Mouse (Mus musculus) midbrain, postnatal 0 days (tissue): ENCODE results near the gene Foxn3. TPM values are rescaled to one million over a fixed set of nuclear protein-coding genes. Genes with fewer than 3 reads are reported as not detected.

Experiments
- ATAC-seq: fragments of 200-750 bp; cut with Nextera tagmentation; 2 replicates; pipeline ENCODE4 v1.8.0; 2017; ENCODE audit warnings: moderate number of reproducible peaks, mild to moderate bottlenecking, moderate TSS enrichment, moderate library complexity; ENCODE audit not compliant: low FRiP score
- DNase-seq: peaks from one replicate; pipeline ENCODE4 v3.0.0-alpha.2; 2015; ENCODE audit warnings: low spot score
- H3K27ac ChIP-seq: fragments of 300-500 bp; sonication (generic); 2 replicates; pipeline ENCODE4 v1.5.1; 2014; ENCODE audit warnings: low read depth, mild to moderate bottlenecking, low read length, mixed read lengths
- H3K27me3 ChIP-seq: fragments of 300-500 bp; sonication (generic); 2 replicates; pipeline ENCODE4 v1.6.1; 2014; ENCODE audit warnings: low read length, control low read depth, mixed read lengths; ENCODE audit not compliant: insufficient read depth
- H3K36me3 ChIP-seq: fragments of 300-500 bp; sonication (generic); 2 replicates; pipeline ENCODE4 v1.6.1; 2014; ENCODE audit warnings: low read length, control low read depth, mixed read lengths; ENCODE audit not compliant: insufficient read depth
- H3K4me1 ChIP-seq: fragments of 300-500 bp; sonication (generic); 2 replicates; pipeline ENCODE4 v1.6.1; 2014; ENCODE audit warnings: mild to moderate bottlenecking, control low read depth, antibody characterized with exemption, low read length, mixed read lengths; ENCODE audit not compliant: insufficient read depth
- H3K4me2 ChIP-seq: fragments of 300-500 bp; sonication (generic); 2 replicates; pipeline ENCODE4 v1.6.1; 2014; ENCODE audit warnings: low read depth, mild to moderate bottlenecking, low read length, mixed read lengths; ENCODE audit not compliant: poor library complexity, severe bottlenecking
- H3K4me3 ChIP-seq: fragments of 300-500 bp; sonication (generic); 2 replicates; pipeline ENCODE4 v1.5.1; 2014; ENCODE audit warnings: low read depth, mild to moderate bottlenecking, low read length, moderate library complexity
- H3K9ac ChIP-seq: fragments of 300-500 bp; sonication (generic); replicated peaks from 2 replicates; pipeline ENCODE4 v1.6.1; 2014; ENCODE audit warnings: mild to moderate bottlenecking, low read length, moderate library complexity, mixed read lengths; ENCODE audit not compliant: poor library complexity, severe bottlenecking
- H3K9me3 ChIP-seq: fragments of 300-500 bp; sonication (generic); 2 replicates; pipeline ENCODE4 v1.6.1; 2016; ENCODE audit warnings: low read length, control low read depth
- CTCF ChIP-seq: IDR thresholded peaks from 2 replicates; pipeline ENCODE4 v1.5.1; 2016; ENCODE audit warnings: antibody characterized with exemption, mild to moderate bottlenecking
- WGBS: fragments of 180-500 bp; shearing (Covaris S2); extraction: QIAGEN DNeasy Blood & Tissue Kit; methylation state at CpG from one replicate; pipeline ENCODE4 v1.1.7; 2014; 5-methylcytosine and 5-hydroxymethylcytosine counted together
- polyA plus RNA-seq: library from polyadenylated mRNA; unstranded; fragments of >200 nt; fragmentation: Nextera tagmentation; extraction: Ambion mirVana; gene quantifications from 2 replicates; pipeline ENCODE4 v1.2.1, GENCODE M21; 2015
- total RNA-seq: library from RNA; depleted of rRNA; stranded (reverse); fragments of >200 nt; gene quantifications from 2 replicates; pipeline ENCODE4 v1.2.3, GENCODE M21; 2014

Foxn3 gene
- total and polyA plus RNA-seq, 2 experiments from 2014 or later = 38.9 to 72.7 TPM

- no peak overlapping the region for H3K4me2 ChIP-seq
- no peak overlapping the region for H3K27ac ChIP-seq
- DNase-seq (no peak), ATAC-seq (no peak)
- H3K27me3 ChIP-seq = no peaks in the 10 kb centered on the region
- H3K4me1 ChIP-seq = peaks cover 19% of the 10 kb centered on the region
- H3K9ac ChIP-seq = no peak overlapping the region
- H3K36me3 ChIP-seq = no peaks in the 10 kb centered on the region
- H3K4me3 ChIP-seq = no peak overlapping the region
- no peaks in the 10 kb centered on the region for H3K9me3 ChIP-seq
- TF ChIP-seq CTCF = no peak
- 91% methylated on average over 13 of the region's 13 CpGs for WGBS
Measured at GRCm38 (mm10) chr12:99280826-99281225, 282.6 kb downstream of the Foxn3 start.

GRCm38 (mm10) chr12:99280291-99280690 lies 283.1 kb downstream of the Foxn3 start:
- H3K4me3 ChIP-seq = no peak overlapping the region
- no peak overlapping the region for H3K27ac ChIP-seq
- no peak for TF ChIP-seq CTCF
- H3K4me2 ChIP-seq = no peak overlapping the region
- no peaks in the 10 kb centered on the region for H3K9me3 ChIP-seq
- H3K9ac ChIP-seq = no peak overlapping the region
- no peaks in the 10 kb centered on the region for H3K27me3 ChIP-seq
- ATAC-seq (no peak), DNase-seq (no peak)
- WGBS = 55% methylated on average over 4 of the region's 4 CpGs
- H3K36me3 ChIP-seq = no peaks in the 10 kb centered on the region
- H3K4me1 ChIP-seq = peaks cover 14% of the 10 kb centered on the region

GRCm38 (mm10) chr12:99279426-99279825 lies 284.0 kb downstream of the Foxn3 start:
- TF ChIP-seq CTCF = no peak
- ATAC-seq (no peak), DNase-seq (no peak)
- H3K27me3 ChIP-seq = no peaks in the 10 kb centered on the region
- H3K9ac ChIP-seq = no peak overlapping the region
- H3K4me3 ChIP-seq = no peak overlapping the region
- no peaks in the 10 kb centered on the region for H3K9me3 ChIP-seq
- no peak overlapping the region for H3K4me2 ChIP-seq
- H3K36me3 ChIP-seq = no peaks in the 10 kb centered on the region
- 92% methylated on average over 4 of the region's 4 CpGs for WGBS
- H3K27ac ChIP-seq = no peak overlapping the region
- H3K4me1 ChIP-seq = peaks cover 7% of the 10 kb centered on the region; the same call in 1 of the 2 replicates

GRCm38 (mm10) chr12:99274589-99274988 lies 288.8 kb downstream of the Foxn3 start:
- Histone ChIP-seq H3K9ac (no peak overlapping the region), H3K36me3 (no peaks in the 10 kb centered on the region), H3K4me1 (no peaks in the 10 kb centered on the region), H3K9me3 (no peaks in the 10 kb centered on the region), H3K4me3 (no peak overlapping the region), H3K27me3 (no peaks in the 10 kb centered on the region), H3K27ac (no peak overlapping the region), H3K4me2 (no peak overlapping the region)
- DNase-seq (no peak), ATAC-seq (no peak)
- WGBS = 67% methylated on average over 1 of the region's 1 CpGs
- no peak for TF ChIP-seq CTCF

GRCm38 (mm10) chr12:99269396-99269795 lies 294.0 kb downstream of the Foxn3 start:
- TF ChIP-seq CTCF = no peak
- ATAC-seq = no peak
- no peak overlapping the region for H3K4me2 ChIP-seq

GRCm38 (mm10) chr12:99268954-99269353 lies 294.4 kb downstream of the Foxn3 start:
- Histone ChIP-seq H3K4me2 (no peak overlapping the region), H3K36me3 (no peaks in the 10 kb centered on the region), H3K27ac (no peak overlapping the region), H3K27me3 (no peaks in the 10 kb centered on the region), H3K9me3 (no peaks in the 10 kb centered on the region), H3K4me1 (no peaks in the 10 kb centered on the region), H3K9ac (no peak overlapping the region), H3K4me3 (no peak overlapping the region)
- DNase-seq (no peak), ATAC-seq (no peak)
- 51% methylated on average over 11 of the region's 11 CpGs for WGBS
- TF ChIP-seq CTCF = no peak

More at GRCm38 (mm10) chr12:99269396-99269795, 294.0 kb downstream of the Foxn3 start:
- H3K4me3 ChIP-seq = no peak overlapping the region
- no peak overlapping the region for H3K27ac ChIP-seq
- no peaks in the 10 kb centered on the region for H3K36me3 ChIP-seq
- WGBS = 60% methylated on average over 8 of the region's 8 CpGs
- no peaks in the 10 kb centered on the region for H3K4me1 ChIP-seq
- no peak overlapping the region for H3K9ac ChIP-seq
- no peaks in the 10 kb centered on the region for H3K9me3 ChIP-seq
- H3K27me3 ChIP-seq = no peaks in the 10 kb centered on the region
- DNase-seq = no peak
